Mouse (Mus musculus): Measurements from ENCODE around the gene Prmt9.

The Prmt9 gene

DNA sequence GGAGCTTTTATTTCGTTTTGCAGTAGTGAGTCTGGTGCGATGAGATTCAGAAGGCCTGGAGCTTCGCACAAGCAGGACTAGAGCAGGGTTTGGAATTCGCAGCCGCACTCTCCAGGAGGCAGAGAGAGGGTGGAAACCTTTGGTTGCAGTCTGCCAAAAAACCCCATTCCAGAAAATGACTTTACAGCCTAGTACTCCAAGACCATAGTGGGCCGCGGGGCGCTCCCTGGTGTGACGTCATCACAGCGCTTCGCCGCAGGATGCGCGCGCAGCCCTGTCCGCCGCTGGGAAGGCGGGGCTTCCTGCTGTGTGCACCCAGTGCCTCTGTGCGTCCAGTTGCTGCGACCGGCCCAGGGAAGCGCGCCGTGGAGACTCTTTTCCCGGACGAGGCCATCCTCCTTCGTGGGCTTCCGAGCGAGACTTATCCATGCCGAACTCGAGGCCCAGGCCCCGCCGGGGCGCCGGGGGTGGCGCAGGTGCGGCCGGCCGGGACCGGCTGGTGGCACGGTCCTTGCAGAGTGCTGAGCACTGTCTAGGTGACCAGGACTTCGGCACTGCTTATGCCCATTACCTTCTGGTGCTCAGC is at the start of gene Prmt9:
Gene Prmt9, plus strand, starts transcription at position 277 of the 586 bp plus-strand sequence.
- peak; percentile 89 for DNase-seq (ENCODE audit: low read depth)

DNA sequence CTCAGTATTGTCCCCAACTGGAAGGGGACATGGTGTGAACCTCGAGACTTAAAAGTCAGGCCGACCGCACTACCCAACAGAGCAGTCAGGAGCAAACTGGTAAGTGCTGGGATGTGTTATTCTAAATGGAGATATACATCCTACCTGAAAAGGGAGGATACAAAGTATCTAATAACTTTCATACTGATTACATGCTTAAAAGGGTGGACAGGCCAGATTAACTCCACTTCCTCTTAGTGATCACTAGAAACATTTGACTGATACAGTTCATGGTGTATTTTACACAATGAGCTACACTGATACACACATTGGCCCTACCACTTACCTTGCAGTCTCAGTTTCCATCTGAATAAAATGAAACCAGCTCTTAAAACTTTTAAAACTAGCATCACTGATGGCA is 48.9 kb upstream of the Prmt9 start:
- DNase-seq (ENCODE audit: low read depth), result no peak

- no peak for DNase-seq (ENCODE audit: low read depth)
Observed at GRCm38 (mm10) chr8:77501131-77501530, 48.1 kb upstream of the Prmt9 start.

GRCm38 (mm10) chr8:77502547-77502946 is 46.6 kb upstream of the Prmt9 start:
- no peak for DNase-seq (ENCODE audit: low read depth)

- peak; percentile 43 for DNase-seq (ENCODE audit: low read depth)
Observed at GRCm38 (mm10) chr8:77506539-77506938, 42.7 kb upstream of the Prmt9 start.

DNA sequence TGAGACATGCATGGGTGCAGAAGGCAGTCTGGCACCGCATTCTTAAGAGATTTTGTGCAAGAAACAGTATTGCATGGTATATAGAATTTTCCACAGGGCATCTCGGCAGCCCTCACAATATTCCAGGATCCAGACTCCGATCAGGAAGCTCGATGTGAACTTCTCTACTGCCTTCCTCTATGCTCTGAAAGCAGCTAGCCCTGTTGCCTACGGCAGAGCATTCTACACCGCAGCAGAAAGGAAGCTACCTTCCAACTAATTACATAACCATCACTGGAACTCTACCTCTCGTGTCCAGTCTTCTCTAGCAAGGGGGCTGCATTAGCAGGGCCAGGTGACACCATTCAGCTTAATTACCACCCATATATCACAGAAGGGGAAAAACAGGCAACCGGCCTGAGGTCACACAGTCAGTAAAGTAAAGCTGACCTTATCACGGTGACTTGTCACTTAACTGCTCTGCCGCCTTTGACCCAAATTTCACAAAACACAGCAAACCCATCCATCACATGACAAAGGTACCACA is 41.6 kb upstream of the Prmt9 start:
- no peak for DNase-seq (ENCODE audit: low read depth)

DNA sequence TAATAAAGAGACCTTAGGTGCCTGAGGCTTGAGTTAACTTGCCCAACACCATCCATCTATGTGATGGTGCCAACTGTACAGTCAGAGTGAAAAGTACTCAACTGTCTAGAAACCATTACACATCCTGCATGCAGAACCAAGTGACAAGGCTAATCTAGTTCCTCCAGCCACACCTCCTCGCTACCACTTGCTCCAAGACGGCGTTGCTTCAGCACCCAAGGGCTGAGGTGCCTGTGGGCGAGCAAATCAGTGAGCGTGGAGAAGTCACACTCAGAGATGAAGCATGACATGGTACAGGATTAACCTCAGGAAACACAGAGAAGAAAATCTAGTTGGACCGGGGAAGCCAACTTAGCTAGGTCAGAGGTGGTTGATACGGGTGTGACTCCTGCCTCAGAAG is 40.2 kb upstream of the Prmt9 start:
- no peak for DNase-seq (ENCODE audit: low read depth)

GRCm38 (mm10) chr8:77510426-77510825 is 38.8 kb upstream of the Prmt9 start:
- DNase-seq (ENCODE audit: low read depth), result no peak

GRCm38 (mm10) chr8:77511750-77512493 is 37.3 kb upstream of the Prmt9 start:
- no peak for DNase-seq (ENCODE audit: low read depth)

DNA sequence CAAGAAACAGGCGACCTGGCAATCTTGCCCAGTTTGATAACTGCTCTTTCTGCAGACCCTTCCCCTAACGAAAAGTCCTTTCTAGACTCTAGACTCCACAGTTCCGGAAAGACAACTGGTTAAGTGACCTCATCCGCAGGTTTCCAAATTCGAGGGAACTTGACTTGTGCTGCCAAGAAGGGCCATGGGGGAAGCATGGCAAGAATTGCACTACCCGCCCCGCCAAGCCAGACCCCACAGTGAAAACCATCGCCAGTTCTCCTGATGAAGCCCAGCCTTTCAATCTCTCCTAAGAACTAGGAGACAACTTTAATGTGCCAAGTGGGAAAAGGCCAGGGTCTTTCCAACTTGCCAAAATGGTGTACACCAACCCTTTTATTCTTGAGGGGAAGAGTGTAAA is 34.0 kb upstream of the Prmt9 start:
- no peak for DNase-seq (ENCODE audit: low read depth)

DNA sequence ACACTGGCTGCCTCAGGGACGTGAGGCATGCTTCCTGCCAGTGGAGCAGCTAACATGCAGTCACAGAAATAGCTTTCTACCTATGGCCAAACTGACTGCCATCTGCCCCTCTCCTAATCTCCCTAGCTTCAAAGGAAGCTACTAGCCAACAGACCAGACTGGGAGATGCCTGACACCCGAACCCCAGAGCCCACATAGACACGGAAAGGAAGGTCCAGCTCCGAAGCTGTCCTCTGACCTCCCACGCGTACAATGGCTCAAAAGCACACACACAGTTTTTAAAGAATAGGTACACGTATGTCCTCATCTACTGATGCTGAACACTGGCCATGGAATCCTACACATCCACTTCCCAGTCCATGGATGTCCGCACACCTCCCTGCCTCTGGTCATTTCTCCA is 33.4 kb upstream of the Prmt9 start:
- no peak for DNase-seq (ENCODE audit: low read depth)

DNA sequence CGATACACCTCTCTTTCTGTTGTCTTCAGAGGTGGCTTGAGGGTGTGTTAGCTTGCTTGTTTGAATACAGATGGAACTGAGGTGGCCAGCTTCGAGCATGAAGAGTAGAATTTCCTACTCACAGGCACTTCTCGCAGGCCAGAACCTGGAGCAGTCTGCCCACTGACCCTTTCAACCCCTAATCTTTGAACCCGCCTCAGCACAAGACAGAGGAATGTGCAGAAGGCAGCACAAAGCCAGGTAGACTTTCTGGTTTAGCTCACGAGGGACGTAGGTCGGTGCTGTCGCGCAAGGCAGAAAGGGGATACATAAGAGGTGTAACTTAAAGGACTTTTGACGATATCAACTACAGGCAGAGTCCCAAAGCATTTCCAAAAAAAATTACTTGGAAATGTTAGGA is 32.4 kb upstream of the Prmt9 start:
- peak; percentile 49 for DNase-seq (ENCODE audit: low read depth)

GRCm38 (mm10) chr8:77517301-77518200 is 31.6 kb upstream of the Prmt9 start, which contains the start of gene Arhgap10:
Arhgap10 (minus strand) TSS chr8:77517953.
- DNase-seq (ENCODE audit: low read depth), result peak; percentile 92

DNA sequence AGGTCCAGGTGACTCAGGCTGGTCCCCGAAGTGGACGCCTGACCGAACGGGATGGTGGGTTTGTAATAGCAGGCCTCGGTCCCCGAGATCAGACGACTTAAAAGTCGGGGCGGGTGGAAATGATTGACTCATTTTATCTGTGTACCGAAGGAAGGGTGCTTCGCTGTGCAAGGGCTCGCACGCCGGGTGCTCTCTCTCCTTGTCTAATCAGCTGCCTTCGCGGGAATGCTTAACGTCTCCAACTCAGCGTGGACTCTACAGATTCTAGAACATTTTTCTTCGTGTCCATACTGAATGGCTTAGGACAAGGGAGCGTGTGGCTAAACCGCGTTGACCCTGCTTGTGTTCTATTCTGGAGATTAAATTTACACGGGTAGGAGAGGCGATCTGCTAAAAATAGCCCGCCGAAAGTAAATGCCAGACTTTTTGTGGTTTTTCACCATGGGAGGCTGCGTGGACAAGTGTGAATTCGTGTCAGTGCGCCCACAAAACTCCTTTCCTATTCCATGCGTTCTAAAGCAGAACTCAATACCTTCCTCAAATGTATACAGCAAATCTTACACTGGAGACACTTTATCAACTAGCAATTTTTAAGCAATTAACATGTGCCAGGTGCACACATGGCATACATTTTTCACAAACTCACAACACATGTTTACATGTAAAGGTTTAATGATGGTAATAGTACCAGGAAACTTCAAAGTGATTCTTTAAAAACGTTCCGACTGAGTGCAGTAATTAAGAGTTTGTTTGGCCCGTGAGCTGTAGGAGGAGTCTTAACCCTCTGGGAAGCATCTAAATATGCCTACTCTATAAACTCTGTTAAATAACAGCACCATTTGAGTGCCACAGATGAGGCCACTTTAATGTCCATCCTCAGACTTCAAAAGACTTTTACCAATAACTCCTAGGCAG is 30.7 kb upstream of the Prmt9 start:
- peak; percentile 51 for DNase-seq (ENCODE audit: low read depth)

DNA sequence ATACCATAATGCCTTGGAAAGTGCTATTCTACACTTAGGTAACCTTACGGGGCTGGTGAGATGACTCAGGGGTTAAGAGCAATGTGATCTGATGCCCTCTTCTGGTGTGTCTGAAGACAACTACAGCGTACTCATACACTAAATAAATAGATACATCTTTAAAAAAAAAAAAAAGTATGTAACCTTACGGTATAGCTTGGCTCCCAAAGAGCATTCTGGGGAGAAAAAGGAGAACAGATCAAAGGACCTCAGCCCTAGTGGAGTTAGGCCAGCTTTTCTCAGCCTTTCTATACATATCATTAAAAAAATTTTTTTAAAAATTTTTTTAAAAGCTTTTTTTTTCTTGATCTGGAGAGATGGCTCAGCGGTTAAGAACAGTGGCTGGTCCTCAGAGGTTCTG is 28.6 kb upstream of the Prmt9 start:
- peak; percentile 34 for DNase-seq (ENCODE audit: low read depth)

- DNase-seq (ENCODE audit: low read depth), result no peak
Observed at GRCm38 (mm10) chr8:77521028-77521785, 28.0 kb upstream of the Prmt9 start.

DNA sequence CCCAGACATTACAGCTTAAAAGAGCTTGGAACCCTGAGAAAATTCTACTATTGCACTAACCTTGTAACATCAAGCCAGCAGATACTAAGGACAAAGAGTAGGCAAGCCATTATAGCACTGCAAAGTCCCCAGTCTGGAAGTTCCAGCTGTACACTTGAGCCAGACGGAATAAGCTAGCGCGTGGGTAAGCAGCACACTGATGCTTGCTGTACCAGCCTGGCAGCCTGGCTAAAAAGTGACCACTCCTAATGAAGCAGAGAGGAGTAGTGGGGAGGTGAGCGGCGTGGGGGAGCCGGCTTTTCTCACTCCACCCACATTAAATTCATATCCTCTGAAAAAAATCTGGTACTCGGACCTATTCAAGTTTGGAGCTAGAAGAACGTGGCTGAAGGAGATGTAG is 26.2 kb upstream of the Prmt9 start:
- DNase-seq (ENCODE audit: low read depth), result no peak

DNA sequence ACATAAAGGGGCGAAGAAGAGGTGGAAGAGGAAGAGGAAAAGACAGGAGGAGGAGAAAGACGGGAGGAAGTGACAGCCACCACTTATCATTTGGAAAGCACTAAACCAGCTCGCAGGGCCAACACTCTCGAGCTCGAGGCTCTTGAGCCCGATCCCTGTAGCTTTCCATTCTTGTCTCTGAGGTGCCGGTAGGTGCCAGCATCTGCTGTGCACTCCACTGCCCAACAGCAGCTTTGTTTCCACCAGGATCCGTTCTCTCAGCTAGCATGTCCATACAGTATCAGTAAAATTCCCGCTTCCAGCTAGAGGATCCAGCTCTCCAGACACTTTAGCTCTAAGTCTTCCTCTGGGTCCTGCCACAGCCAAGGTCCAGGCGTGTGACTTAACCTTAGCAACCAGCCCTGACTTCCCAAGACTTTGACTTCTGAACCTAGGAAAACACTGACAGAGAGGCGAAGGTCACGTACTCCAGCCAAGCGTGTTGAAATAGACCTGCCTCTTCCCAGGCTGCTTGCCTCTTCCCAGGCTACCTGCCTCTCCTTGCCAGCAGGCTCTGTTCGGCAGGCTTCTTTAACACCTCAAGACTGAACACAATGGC is 25.1 kb upstream of the Prmt9 start:
- DNase-seq (ENCODE audit: low read depth), result no peak

DNA sequence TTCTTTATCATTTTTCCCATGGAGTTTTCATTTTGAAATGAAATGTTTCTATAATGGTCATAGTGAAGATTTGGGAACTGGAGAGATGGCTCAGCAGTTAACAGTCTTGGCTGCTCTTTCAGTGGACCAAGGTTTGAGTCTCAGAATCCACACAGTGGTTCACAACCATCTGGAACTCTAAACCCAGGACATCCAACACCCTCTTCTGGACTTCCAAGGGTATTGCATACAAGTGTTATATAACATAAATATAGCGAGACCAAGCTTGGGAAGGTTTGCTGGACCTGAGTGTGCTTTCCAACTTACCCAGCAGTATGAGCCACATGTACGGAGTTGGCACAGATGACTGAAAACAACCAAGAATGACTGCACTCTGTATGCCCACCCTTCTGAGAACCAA is 24.3 kb upstream of the Prmt9 start:
- DNase-seq (ENCODE audit: low read depth), result peak; percentile 54

GRCm38 (mm10) chr8:77526130-77526529 is 23.1 kb upstream of the Prmt9 start:
- no peak for DNase-seq (ENCODE audit: low read depth)

Data from 416B (cell line).